Mouse (Mus musculus): Measurements from ENCODE around the gene Glrx5. TPM values are rescaled to one million over a fixed set of nuclear protein-coding genes. Genes with fewer than 3 reads are reported as not detected.

Glrx5 gene
- total and polyA plus RNA-seq, 2 experiments from 2014 or later, result 43.1 to 199 TPM

- H3K27me3 ChIP-seq (ENCODE audit: insufficient read depth, low read length), result no peaks in the 10 kb centered on the region
- no peak overlapping the region for H3K4me2 ChIP-seq (ENCODE audit: low read depth, low read length)
- no peaks in the 10 kb centered on the region for H3K4me1 ChIP-seq (ENCODE audit: insufficient read depth, low read length)
- H3K9me3 ChIP-seq (ENCODE audit: low read length), result no peaks in the 10 kb centered on the region
- ATAC-seq (no peak), DNase-seq (ENCODE audit: low spot score) (no peak)
- H3K36me3 ChIP-seq (ENCODE audit: insufficient read depth, low read length), result no peaks in the 10 kb centered on the region
- H3K27ac ChIP-seq, result no peak overlapping the region
- 69% methylated on average over 6 of the region's 6 CpGs for WGBS
- no peak overlapping the region for H3K9ac ChIP-seq (replicated peaks; ENCODE audit: low read length)
- no peak overlapping the region for H3K4me3 ChIP-seq (ENCODE audit: low read length)
- TF ChIP-seq CTCF (IDR thresholded peaks at IDR 0.05; ENCODE audit: low read depth), result no peak
Observed at GRCm38 (mm10) chr12:104998541-104998940, 33.9 kb upstream of the Glrx5 start.

- no peak for TF ChIP-seq CTCF (IDR thresholded peaks at IDR 0.05; ENCODE audit: low read depth)
- H3K36me3 ChIP-seq (ENCODE audit: insufficient read depth, low read length), result no peaks in the 10 kb centered on the region
- H3K27me3 ChIP-seq (ENCODE audit: insufficient read depth, low read length), result no peaks in the 10 kb centered on the region
- no peak overlapping the region for H3K4me3 ChIP-seq (ENCODE audit: low read length)
- no peaks in the 10 kb centered on the region for H3K4me1 ChIP-seq (ENCODE audit: insufficient read depth, low read length)
- no peak overlapping the region for H3K27ac ChIP-seq
- no peak overlapping the region for H3K4me2 ChIP-seq (ENCODE audit: low read depth, low read length)
- no peaks in the 10 kb centered on the region for H3K9me3 ChIP-seq (ENCODE audit: low read length)
- H3K9ac ChIP-seq (replicated peaks; ENCODE audit: low read length), result no peak overlapping the region
- 43% methylated on average over 8 of the region's 8 CpGs for WGBS
- ATAC-seq (no peak), DNase-seq (ENCODE audit: low spot score) (no peak)
Observed at GRCm38 (mm10) chr12:104999171-104999570, 33.3 kb upstream of the Glrx5 start.

GRCm38 (mm10) chr12:105000487-105001283, 31.8 kb upstream of the Glrx5 start:
- Histone ChIP-seq H3K36me3 (ENCODE audit: insufficient read depth, low read length) (no peaks in the 10 kb centered on the region), H3K27me3 (ENCODE audit: insufficient read depth, low read length) (no peaks in the 10 kb centered on the region), H3K9me3 (ENCODE audit: low read length) (no peaks in the 10 kb centered on the region), H3K27ac (no peak overlapping the region), H3K9ac (replicated peaks; ENCODE audit: low read length) (no peak overlapping the region), H3K4me2 (ENCODE audit: low read depth, low read length) (no peak overlapping the region), H3K4me1 (ENCODE audit: insufficient read depth, low read length) (no peaks in the 10 kb centered on the region), H3K4me3 (ENCODE audit: low read length) (no peak overlapping the region)
- ATAC-seq (no peak), DNase-seq (ENCODE audit: low spot score) (no peak)
- 86% methylated on average over 9 of the region's 9 CpGs for WGBS
- no peak for TF ChIP-seq CTCF (IDR thresholded peaks at IDR 0.05; ENCODE audit: low read depth)

- ATAC-seq (no peak), DNase-seq (ENCODE audit: low spot score) (no peak)
- Histone ChIP-seq H3K27ac (no peak overlapping the region), H3K27me3 (ENCODE audit: insufficient read depth, low read length) (no peaks in the 10 kb centered on the region), H3K9ac (replicated peaks; ENCODE audit: low read length) (no peak overlapping the region), H3K4me2 (ENCODE audit: low read depth, low read length) (no peak overlapping the region), H3K36me3 (ENCODE audit: insufficient read depth, low read length) (no peaks in the 10 kb centered on the region), H3K4me1 (ENCODE audit: insufficient read depth, low read length) (no peaks in the 10 kb centered on the region), H3K4me3 (ENCODE audit: low read length) (no peak overlapping the region), H3K9me3 (ENCODE audit: low read length) (no peaks in the 10 kb centered on the region)
- TF ChIP-seq CTCF (IDR thresholded peaks at IDR 0.05; ENCODE audit: low read depth), result no peak
- 88% methylated on average over 9 of the region's 9 CpGs for WGBS
Observed at GRCm38 (mm10) chr12:105001317-105001716, 31.2 kb upstream of the Glrx5 start.

- H3K4me1 ChIP-seq (ENCODE audit: insufficient read depth, low read length), result no peaks in the 10 kb centered on the region
- TF ChIP-seq CTCF (IDR thresholded peaks at IDR 0.05; ENCODE audit: low read depth), result peak; percentile 42
- ATAC-seq, result no peak
- no peak overlapping the region for H3K9ac ChIP-seq (replicated peaks; ENCODE audit: low read length)
- H3K27me3 ChIP-seq (ENCODE audit: insufficient read depth, low read length), result 0 out of 2 replicates have a peak, but pooled peaks cover 4% of the 10 kb centered on the region
- H3K4me3 ChIP-seq (ENCODE audit: low read length), result no peak overlapping the region
- no peaks in the 10 kb centered on the region for H3K9me3 ChIP-seq (ENCODE audit: low read length)
- H3K4me2 ChIP-seq (ENCODE audit: low read depth, low read length), result no peak overlapping the region
- DNase-seq (ENCODE audit: low spot score), result no peak
- H3K27ac ChIP-seq, result no peak overlapping the region
- 68% methylated on average over 10 of the region's 10 CpGs for WGBS
- H3K36me3 ChIP-seq (ENCODE audit: insufficient read depth, low read length), result no peaks in the 10 kb centered on the region
Observed at GRCm38 (mm10) chr12:105002340-105003132, 30.0 kb upstream of the Glrx5 start.

GRCm38 (mm10) chr12:105003158-105003557, 29.3 kb upstream of the Glrx5 start:
- Histone ChIP-seq H3K9ac (replicated peaks; ENCODE audit: low read length) (no peak overlapping the region), H3K27me3 (ENCODE audit: insufficient read depth, low read length) (0 out of 2 replicates have a peak, but pooled peaks cover 4% of the 10 kb centered on the region), H3K27ac (no peak overlapping the region), H3K4me2 (ENCODE audit: low read depth, low read length) (no peak overlapping the region), H3K4me1 (ENCODE audit: insufficient read depth, low read length) (no peaks in the 10 kb centered on the region), H3K4me3 (ENCODE audit: low read length) (no peak overlapping the region), H3K36me3 (ENCODE audit: insufficient read depth, low read length) (no peaks in the 10 kb centered on the region), H3K9me3 (ENCODE audit: low read length) (no peaks in the 10 kb centered on the region)
- WGBS, result 32% methylated on average over 9 of the region's 9 CpGs
- TF ChIP-seq CTCF (IDR thresholded peaks at IDR 0.05; ENCODE audit: low read depth), result no peak
- DNase-seq (ENCODE audit: low spot score), result no peak
- ATAC-seq, result no peak

Measured in hindbrain, postnatal 0 days (tissue).